Mouse (Mus musculus) small intestine, adult 2 months (tissue): ENCODE measurements around the gene Cep170.

Experiments used
- CTCF ChIP-seq: fragments of 200-500 bp; IDR thresholded peaks from 2 replicates; pipeline ENCODE4 v1.5.1; 2012; ENCODE audit warnings: low read depth, mild to moderate bottlenecking, control low read depth, inconsistent platforms, low read length, moderate library complexity, mixed read lengths; ENCODE audit not compliant: insufficient replicate concordance, insufficient read length; ENCODE audit errors: extremely low read depth
- POLR2A ChIP-seq: fragments of 200-500 bp; IDR thresholded peaks from 2 replicates; pipeline ENCODE4 v1.6.1; 2012; ENCODE audit warnings: low read depth, mild to moderate bottlenecking, control low read depth, inconsistent platforms, low read length, moderate library complexity

DNA sequence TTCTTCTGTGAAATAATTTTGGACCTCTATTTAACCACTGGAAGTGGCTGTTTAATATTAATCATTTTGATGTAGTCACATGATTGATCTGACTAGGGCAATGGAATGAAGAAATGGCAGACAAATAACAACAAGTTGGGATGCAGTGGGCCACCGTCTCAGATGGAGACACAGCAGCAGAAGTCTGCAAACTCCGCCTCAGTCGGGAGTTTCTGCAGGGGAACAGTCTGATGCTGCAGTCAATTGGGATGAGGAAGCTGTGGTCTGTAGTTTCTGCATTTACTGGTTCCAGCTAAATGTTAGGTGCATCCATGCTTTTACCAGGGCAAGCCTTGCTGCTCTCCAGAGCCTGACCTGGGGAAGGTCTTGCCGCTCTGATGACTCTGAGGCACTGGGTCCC, 2.9 kb upstream of the Cep170 start:
- TF ChIP-seq POLR2A (no peak), CTCF (no peak)
